Mouse (Mus musculus) liver, embryonic 14.5 days (tissue): ENCODE results near the gene Ulk2.

ENCODE experiments used
- CTCF ChIP-seq: IDR thresholded peaks from 2 replicates; pipeline ENCODE4 v1.5.1; 2016; ENCODE audit warnings: antibody characterized with exemption, low read depth, control low read depth
- EP300 ChIP-seq: IDR thresholded peaks from 2 replicates; pipeline ENCODE4 v1.6.1; 2016; ENCODE audit warnings: antibody characterized with exemption, low read depth

GRCm38 (mm10) chr11:61861781-61862547 is 7.1 kb upstream of the Ulk2 start:
- no peak for TF ChIP-seq EP300
- TF ChIP-seq CTCF: no peak
